Mouse (Mus musculus): ENCODE results near the gene Thtpa.

Thtpa gene

GRCm38 (mm10) chr14:55094704-55095231 lies at the start of gene Thtpa:
TSS of gene Thtpa (plus strand) at chr14:55094784.
- no peak for DNase-seq (ENCODE audit: low read depth)

GRCm38 (mm10) chr14:55047971-55048531 lies 46.5 kb upstream of the Thtpa start:
- no peak for DNase-seq (ENCODE audit: low read depth)

- no peak for DNase-seq (ENCODE audit: low read depth)
Observed at GRCm38 (mm10) chr14:55052496-55052895, 42.1 kb upstream of the Thtpa start.

GRCm38 (mm10) chr14:55053050-55053449 lies 41.5 kb upstream of the Thtpa start:
- no peak for DNase-seq (ENCODE audit: low read depth)

GRCm38 (mm10) chr14:55053708-55054190 lies 40.8 kb upstream of the Thtpa start:
- no peak for DNase-seq (ENCODE audit: low read depth)

GRCm38 (mm10) chr14:55054191-55054749 lies 40.3 kb upstream of the Thtpa start:
- DNase-seq (ENCODE audit: low read depth) = no peak

- DNase-seq (ENCODE audit: low read depth) = peak; percentile 45
Observed at GRCm38 (mm10) chr14:55055167-55055834, 39.3 kb upstream of the Thtpa start.

GRCm38 (mm10) chr14:55059009-55059408 lies 35.6 kb upstream of the Thtpa start:
- no peak for DNase-seq (ENCODE audit: low read depth)

GRCm38 (mm10) chr14:55059931-55060330 lies 34.7 kb upstream of the Thtpa start:
- DNase-seq (ENCODE audit: low read depth) = no peak

GRCm38 (mm10) chr14:55061845-55062244 lies 32.7 kb upstream of the Thtpa start:
- no peak for DNase-seq (ENCODE audit: low read depth)

- DNase-seq (ENCODE audit: low read depth) = no peak
Observed at GRCm38 (mm10) chr14:55062626-55063025, 32.0 kb upstream of the Thtpa start.

- no peak for DNase-seq (ENCODE audit: low read depth)
Observed at GRCm38 (mm10) chr14:55063117-55063516, 31.5 kb upstream of the Thtpa start.

GRCm38 (mm10) chr14:55063581-55064381 lies 30.8 kb upstream of the Thtpa start:
- DNase-seq (ENCODE audit: low read depth) = no peak

GRCm38 (mm10) chr14:55064481-55065370 lies 29.9 kb upstream of the Thtpa start:
- DNase-seq (ENCODE audit: low read depth) = no peak

GRCm38 (mm10) chr14:55065391-55065790 lies 29.2 kb upstream of the Thtpa start:
- DNase-seq (ENCODE audit: low read depth) = no peak

- no peak for DNase-seq (ENCODE audit: low read depth)
Observed at GRCm38 (mm10) chr14:55066042-55066441, 28.5 kb upstream of the Thtpa start.

- no peak for DNase-seq (ENCODE audit: low read depth)
Observed at GRCm38 (mm10) chr14:55071756-55072155, 22.8 kb upstream of the Thtpa start.

GRCm38 (mm10) chr14:55074416-55074815 lies 20.2 kb upstream of the Thtpa start:
- DNase-seq (ENCODE audit: low read depth) = no peak

- DNase-seq (ENCODE audit: low read depth) = no peak
Observed at GRCm38 (mm10) chr14:55076224-55076623, 18.4 kb upstream of the Thtpa start.

- DNase-seq (ENCODE audit: low read depth) = no peak
Observed at GRCm38 (mm10) chr14:55076956-55077355, 17.6 kb upstream of the Thtpa start.

Measured in fibroblast of lung, adult 2 months (primary cell).